Mouse (Mus musculus): Measurements from ENCODE around the gene Snx4. TPM values are rescaled to one million over a fixed set of nuclear protein-coding genes. Genes with fewer than 3 reads are reported as not detected.
"Not testable (repeated sequence)": the region's sequence is repeated elsewhere in the genome, so short reads cannot be mapped to it uniquely, and the experiment has no call there.

Snx4 gene
- total RNA-seq (2022), result 10 to 100 TPM; 10.5 to 12.2 (median 11.3) TPM

DNA sequence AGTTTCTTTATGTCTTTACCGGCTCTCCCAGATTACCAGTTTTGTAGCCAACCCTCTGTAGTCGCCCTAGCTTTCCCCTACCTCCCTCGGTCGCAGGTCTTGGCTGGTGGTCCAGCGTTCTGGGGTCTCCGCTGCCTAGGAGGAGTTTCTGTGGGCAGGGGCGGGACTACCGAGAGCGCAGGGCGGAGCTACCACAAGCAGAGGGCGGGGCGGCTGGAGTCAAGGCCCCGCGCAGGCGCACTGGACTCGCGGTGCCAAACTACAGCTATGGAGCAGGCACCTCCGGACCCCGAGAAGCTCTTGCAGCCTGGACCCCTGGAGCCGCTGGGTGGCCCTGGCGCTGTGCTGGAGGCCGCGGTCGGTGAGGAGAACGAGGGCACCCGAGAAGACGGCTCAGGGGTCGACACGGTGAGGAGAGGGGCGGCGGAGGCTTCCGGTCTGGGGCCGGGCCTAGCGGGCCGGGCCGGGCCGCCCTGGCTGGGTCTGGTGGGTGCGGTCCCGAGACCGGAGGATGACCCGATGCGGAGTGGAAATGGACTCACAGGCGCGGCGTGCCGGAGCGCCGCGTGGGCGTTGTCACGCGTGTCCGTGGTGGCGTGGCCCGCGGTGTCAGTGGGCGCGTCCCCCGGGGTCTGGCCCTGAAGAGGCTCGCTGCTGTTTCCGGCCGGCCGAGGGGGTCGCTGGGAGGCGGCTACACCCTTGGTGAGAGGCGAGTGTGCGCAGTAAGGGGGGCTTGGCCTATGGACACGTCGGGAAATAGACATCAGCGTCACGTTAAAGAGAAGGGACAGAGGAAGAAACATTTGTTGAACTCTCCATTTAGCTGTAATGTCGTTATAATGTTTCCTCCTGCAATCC, at the start of gene Snx4:
Gene Snx4, plus strand, starts transcription at position 249 of the 858 bp plus-strand sequence.
- peak; percentile 88 to 89 for DNase-seq (ENCODE audit: low spot score in 2 of 2)

- no peak for DNase-seq (ENCODE audit: low spot score in 2 of 2)
Measured at GRCm38 (mm10) chr16:33210812-33211211, 40.4 kb upstream of the Snx4 start.

GRCm38 (mm10) chr16:33216313-33217003, 34.8 kb upstream of the Snx4 start:
- DNase-seq (ENCODE audit: low spot score in 2 of 2), result no peak

DNA sequence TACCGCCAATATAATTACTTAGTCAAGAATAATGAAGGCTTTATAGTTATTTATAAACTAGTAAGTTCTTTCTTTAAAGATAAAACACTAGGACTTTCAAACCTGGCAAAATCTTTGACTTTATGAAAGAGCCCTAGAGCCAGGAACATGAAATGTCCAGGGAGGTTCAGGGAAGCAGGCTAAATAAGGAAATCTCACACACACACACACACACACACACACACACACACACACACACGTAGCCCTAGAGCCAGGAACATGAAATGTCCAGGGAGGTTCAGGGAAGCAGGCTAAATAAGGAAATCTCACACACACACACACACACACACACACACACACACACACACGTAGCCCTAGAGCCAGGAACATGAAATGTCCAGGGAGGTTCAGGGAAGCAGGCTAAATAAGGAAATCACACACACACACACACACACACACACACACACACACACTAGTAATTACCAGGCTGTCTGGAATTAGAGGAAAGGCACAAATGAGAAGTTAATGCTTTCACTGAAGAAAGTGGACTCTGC, 33.6 kb upstream of the Snx4 start:
- DNase-seq (ENCODE audit: low spot score in 2 of 2), result not testable (repeated sequence)

GRCm38 (mm10) chr16:33222482-33222881, 28.8 kb upstream of the Snx4 start:
- DNase-seq (ENCODE audit: low spot score in 2 of 2), result no peak

GRCm38 (mm10) chr16:33224381-33224780, 26.9 kb upstream of the Snx4 start:
- DNase-seq (ENCODE audit: low spot score in 2 of 2), result no peak

DNA sequence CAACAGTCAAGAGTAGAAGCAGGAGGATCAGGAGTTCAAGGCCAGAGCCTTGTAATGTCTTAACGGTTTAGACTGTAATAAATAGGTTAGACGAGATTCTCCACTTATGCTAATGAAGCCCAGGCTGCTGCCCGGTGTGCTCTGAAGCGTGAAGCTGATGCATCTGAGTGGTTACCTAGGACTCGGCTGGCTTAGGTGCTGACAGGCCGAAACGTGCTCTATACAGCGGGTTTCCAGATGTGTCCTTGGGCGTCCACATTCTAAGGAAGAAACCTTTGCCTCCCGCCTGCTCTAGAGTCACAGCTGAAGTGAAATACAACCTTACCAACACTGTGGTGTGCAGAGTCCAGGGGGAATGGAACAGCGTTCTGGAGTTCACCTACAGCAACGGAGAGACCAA, 17.1 kb upstream of the Snx4 start:
- no peak for DNase-seq (ENCODE audit: low spot score in 2 of 2)

DNA sequence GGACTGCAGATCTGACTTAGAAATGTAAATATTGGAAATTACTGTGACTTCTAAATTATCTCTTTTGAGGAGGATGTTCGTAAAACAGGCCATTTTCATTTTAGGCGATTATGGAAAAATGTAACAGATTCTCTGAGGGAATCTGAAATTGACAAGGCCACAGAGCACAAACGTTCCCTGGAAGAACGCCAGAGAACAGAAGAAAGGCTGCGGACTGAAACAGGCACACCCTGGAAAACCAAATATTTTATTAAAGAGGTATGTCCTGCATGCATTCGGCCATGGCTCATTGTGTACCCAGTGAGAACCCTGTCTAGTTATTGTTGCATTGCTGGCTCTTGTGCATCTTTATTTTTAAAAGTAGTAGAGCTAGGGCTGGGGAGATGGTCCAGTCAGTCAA, 15.1 kb upstream of the Snx4 start:
- DNase-seq (ENCODE audit: low spot score in 2 of 2), result no peak

- no peak for DNase-seq (ENCODE audit: low spot score in 2 of 2)
Measured at GRCm38 (mm10) chr16:33239305-33239704, 11.9 kb upstream of the Snx4 start.

DNA sequence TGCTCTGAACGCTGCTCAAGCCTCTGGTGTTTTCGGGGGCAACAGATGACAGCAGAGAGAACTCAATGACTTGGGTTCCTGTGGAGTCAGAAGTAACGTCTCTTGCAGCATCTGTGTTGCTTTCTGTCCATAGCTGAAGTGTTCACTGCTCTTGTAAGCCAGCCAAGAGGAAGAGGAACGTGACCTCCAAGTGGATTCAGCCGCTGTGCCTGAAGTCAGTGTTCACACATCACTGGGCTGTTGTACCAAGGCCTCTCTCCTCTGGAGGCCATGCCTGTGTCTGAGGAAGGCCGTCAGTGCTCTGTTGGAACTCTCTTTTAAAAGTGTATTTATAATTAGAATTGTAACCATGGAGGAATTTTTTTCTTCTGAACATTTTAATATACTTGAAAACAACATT, 9.2 kb upstream of the Snx4 start:
- DNase-seq (ENCODE audit: low spot score in 2 of 2), result no peak

DNA sequence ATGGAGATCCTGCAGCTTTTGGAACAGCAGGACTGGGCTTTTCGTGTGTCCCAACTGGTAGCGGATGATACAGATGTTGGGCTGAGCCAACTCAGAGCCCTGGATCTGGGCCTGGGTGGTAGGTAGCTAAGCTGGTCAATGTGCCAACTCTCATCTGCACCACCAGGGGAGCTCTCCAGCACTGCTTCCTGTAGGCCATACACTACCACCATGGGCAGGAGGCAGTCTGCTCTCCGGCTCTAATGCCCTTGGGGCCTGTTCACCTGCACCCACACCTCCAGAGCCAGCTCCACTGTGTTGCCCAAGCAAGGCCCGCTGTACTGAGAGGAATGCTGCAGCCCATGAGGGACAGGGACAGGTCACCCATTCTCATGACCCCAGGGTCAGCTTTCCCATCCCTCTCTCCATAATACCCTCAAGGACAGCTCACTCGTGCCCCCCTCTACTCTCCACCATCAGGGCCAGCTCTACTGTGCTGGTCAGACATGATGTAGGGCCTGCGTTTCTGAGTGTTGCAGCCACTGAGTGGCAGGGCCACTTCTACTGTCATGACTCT, 7.0 kb upstream of the Snx4 start:
- no peak for DNase-seq (ENCODE audit: low spot score in 2 of 2)

- no peak for DNase-seq (ENCODE audit: low spot score in 2 of 2)
Measured at GRCm38 (mm10) chr16:33244933-33245470, 6.2 kb upstream of the Snx4 start.

DNA sequence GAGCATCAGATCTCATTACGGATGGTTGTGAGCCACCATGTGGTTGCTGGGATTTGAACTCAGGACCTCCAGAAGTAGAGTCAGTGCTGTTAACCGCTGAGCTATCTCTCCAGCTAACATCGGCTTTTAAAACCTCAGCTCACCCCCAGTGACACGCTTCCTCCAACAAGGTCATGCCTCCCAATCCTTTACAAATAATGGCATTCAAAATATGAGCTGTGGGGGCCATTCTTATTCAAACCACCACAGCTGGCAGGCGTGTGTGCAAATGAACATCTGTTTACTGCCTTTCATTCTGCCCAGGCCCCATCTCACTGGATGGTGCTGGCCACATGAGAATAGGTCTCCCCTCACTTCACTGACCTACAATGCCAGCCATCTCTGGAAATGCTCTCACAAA, 4.7 kb upstream of the Snx4 start:
- no peak for DNase-seq (ENCODE audit: low spot score in 2 of 2)

DNA sequence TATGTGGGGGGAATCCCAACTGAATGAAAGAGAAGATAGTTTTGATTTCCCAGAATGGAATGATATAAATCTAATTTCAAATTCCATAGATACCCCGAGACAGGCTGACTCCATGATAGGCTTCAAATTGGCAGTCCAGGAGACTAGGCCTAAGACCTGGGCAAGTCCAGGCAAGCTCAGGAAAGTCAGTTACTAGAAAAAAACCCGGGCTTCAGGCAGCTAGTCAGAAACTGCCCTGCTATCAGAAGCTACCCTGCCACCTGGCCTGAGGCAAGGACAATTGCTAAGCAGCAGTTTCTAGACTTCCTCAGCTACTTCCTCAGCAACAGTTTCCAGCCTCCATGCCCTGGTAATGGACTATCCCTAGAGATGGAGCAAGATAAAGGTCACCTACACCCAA, 4.2 kb upstream of the Snx4 start:
- no peak for DNase-seq (ENCODE audit: low spot score in 2 of 2)

DNA sequence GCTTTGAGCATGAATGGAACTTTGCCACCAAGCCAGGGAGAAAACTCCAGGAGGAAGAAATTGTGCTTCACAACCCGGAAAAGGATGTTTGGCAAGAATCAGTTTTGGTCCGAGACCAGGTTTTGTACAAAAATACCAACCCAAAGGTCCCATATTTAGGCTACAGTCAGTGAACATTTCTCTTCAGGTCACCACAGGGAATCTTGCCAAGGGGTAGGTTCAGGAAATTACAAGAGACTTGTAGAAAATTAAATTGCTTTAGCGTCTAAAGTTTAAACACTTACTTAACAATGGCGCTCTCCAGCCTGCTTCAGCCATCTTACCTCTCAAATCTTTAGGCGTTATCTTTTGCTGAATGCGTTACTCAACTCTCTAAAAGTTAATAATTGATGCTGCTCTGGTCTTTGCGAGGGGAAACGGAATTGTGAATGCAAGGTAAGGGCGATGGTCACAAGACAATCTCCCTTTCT, 556 bp upstream of the Snx4 start:
- no peak for DNase-seq (ENCODE audit: low spot score in 2 of 2)

GRCm38 (mm10) chr16:33255601-33256000, 4.4 kb downstream of the Snx4 start:
- DNase-seq (ENCODE audit: low spot score in 2 of 2), result no peak

DNA sequence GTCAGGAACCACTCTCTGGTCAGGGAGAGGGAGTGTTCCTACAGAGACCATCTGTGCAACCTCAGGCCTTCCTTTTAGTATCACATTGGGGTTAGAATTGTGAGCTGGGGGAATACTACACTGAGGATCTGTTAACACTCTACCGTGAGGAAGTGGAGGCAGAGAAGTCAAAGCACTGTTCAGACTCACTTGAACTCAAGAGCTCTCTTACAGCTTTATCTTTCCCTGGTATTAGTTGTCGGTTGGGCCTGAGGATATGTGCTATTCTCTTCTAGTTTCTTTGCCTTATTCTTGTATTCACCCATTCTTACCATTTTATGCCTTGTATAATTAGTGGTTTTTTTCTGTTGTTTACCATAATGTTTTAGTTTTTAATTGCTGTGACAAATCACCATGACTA, 7.3 kb downstream of the Snx4 start:
- DNase-seq (ENCODE audit: low spot score in 2 of 2), result no peak

DNA sequence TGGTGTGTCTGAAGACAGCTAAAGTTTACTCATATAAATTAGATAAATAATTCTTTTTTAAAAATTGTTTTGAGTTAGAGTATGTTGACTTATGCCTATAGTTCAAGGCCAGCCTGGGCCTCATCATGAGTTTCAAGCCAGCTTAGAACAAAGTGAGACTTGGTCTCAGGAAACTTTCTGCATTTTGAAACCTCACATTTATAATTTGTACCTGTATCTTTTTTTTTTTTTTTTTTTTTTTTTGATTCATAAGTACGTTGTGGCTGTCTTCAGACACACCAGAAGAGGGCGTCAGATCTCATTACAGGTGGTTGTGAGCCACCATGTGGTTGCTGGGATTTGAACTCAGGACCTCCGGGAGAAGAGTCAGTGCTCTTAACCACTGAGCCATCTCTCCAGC, 8.6 kb downstream of the Snx4 start:
- no peak for DNase-seq (ENCODE audit: low spot score in 2 of 2)

- DNase-seq (ENCODE audit: low spot score in 2 of 2), result no peak
Measured at GRCm38 (mm10) chr16:33260825-33261224, 9.6 kb downstream of the Snx4 start.

- no peak for DNase-seq (ENCODE audit: low spot score in 2 of 2)
Measured at GRCm38 (mm10) chr16:33261584-33262061, 10.4 kb downstream of the Snx4 start.

- no peak for DNase-seq (ENCODE audit: low spot score in 2 of 2)
Measured at GRCm38 (mm10) chr16:33262096-33262495, 10.9 kb downstream of the Snx4 start.

Measured in gastrocnemius, adult 8-10 months (tissue).